Mouse (Mus musculus): ENCODE measurements around the gene Tmem119.

Gene Tmem119

GRCm38 (mm10) chr5:113815638-113816152 lies 15.4 kb upstream of the Tmem119 start:
- peak; percentile 71 for DNase-seq

- DNase-seq: no peak
Measured at GRCm38 (mm10) chr5:113815041-113815389, 14.7 kb upstream of the Tmem119 start.

GRCm38 (mm10) chr5:113814111-113815040 lies 14.1 kb upstream of the Tmem119 start:
- no peak for DNase-seq

GRCm38 (mm10) chr5:113813608-113814007 lies 13.3 kb upstream of the Tmem119 start:
- peak; percentile 34 for DNase-seq

GRCm38 (mm10) chr5:113812638-113813037 lies 12.3 kb upstream of the Tmem119 start:
- DNase-seq: no peak

- DNase-seq: peak; percentile 47
Measured at GRCm38 (mm10) chr5:113811824-113812420, 11.6 kb upstream of the Tmem119 start.

- DNase-seq: no peak
Measured at GRCm38 (mm10) chr5:113810111-113810510, 9.8 kb upstream of the Tmem119 start.

- no peak for DNase-seq
Measured at GRCm38 (mm10) chr5:113808177-113808576, 7.9 kb upstream of the Tmem119 start.

GRCm38 (mm10) chr5:113807712-113808111 lies 7.4 kb upstream of the Tmem119 start:
- no peak for DNase-seq

GRCm38 (mm10) chr5:113806414-113806813 lies 6.1 kb upstream of the Tmem119 start:
- DNase-seq: no peak

- no peak for DNase-seq
Measured at GRCm38 (mm10) chr5:113805301-113805700, 5.0 kb upstream of the Tmem119 start.

GRCm38 (mm10) chr5:113804395-113804966 lies 4.2 kb upstream of the Tmem119 start:
- no peak for DNase-seq

GRCm38 (mm10) chr5:113799691-113800090 lies 625 bp downstream of the Tmem119 start:
- DNase-seq: no peak

- no peak for DNase-seq
Measured at GRCm38 (mm10) chr5:113798525-113798924, 1.8 kb downstream of the Tmem119 start.

GRCm38 (mm10) chr5:113797149-113797882 lies 3.0 kb downstream of the Tmem119 start:
- DNase-seq: no peak

GRCm38 (mm10) chr5:113796401-113797148 lies 3.7 kb downstream of the Tmem119 start:
- no peak for DNase-seq

- DNase-seq: no peak
Measured at GRCm38 (mm10) chr5:113791197-113792095, 8.9 kb downstream of the Tmem119 start.

GRCm38 (mm10) chr5:113790453-113791196 lies 9.7 kb downstream of the Tmem119 start:
- peak; percentile 42 for DNase-seq

GRCm38 (mm10) chr5:113789075-113789788 lies 11.1 kb downstream of the Tmem119 start:
- peak; percentile 33 for DNase-seq

- no peak for DNase-seq
Measured at GRCm38 (mm10) chr5:113788645-113789044, 11.7 kb downstream of the Tmem119 start.
